Mouse (Mus musculus): ENCODE measurements at regions not wholly inside any gene's neighbourhood (a gene's known extent, or its start where the extent isn't known, plus 50 kb on each side); places are given as distances from the start of the nearest gene placed in this dataset.

DNA sequence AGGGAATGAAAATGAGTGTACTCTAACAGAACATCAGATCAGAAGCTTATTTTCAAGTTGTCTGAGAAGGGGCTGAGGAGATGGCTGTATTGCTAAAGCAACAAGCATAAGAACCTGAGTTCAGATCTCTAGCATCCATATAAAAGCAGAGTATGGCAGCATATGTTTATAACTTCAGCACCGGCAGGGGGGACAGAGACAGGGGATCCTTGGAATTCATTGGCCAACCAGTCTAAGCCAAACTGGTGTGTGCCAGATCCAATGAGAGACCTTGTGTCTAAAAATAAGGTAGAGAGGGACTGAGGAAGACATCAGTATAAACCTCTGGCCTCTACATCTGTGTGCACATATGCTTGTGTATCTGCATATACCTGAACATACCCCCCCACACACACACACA is 61.0 kb upstream of the Gnao1 start:
- Histone ChIP-seq H3K36me3 (no peaks in the 10 kb centered on the region), H3K9me3 (no peaks in the 10 kb centered on the region), H3K4me3 (no peak overlapping the region), H3K27me3 (no peaks in the 10 kb centered on the region), H3K4me1 (replicated peaks) (no peaks in the 10 kb centered on the region), H3K9ac (no peak overlapping the region), H3K27ac (replicated peaks) (no peak overlapping the region), H3K4me2 (no peak overlapping the region)
- WGBS = 70% methylated on average over 1 of the region's 1 CpGs
- ATAC-seq (ENCODE audit: low FRiP score, low read depth) = no peak

DNA sequence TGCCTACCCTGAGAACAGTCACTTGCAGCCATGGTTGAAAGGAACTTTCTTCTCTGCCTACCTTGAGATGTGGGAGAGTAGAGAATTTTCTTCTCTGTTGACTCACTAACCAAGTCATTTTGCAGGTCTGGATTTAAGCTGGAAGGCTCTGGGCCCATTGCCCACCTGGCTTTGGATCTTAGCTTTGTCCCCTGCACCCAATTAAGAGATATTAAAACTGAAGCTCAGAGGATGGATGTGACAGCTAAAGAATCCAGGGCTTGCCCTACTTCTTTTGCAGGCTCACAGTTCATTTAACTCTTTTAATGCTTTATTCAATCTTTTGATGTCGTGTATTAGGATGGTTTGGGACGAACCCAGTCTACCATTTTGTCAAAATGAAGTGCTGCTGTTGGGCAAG is 58.8 kb upstream of the Gnao1 start:
- Histone ChIP-seq H3K4me2 (no peak overlapping the region), H3K4me1 (replicated peaks) (no peaks in the 10 kb centered on the region), H3K9ac (no peak overlapping the region), H3K36me3 (no peaks in the 10 kb centered on the region), H3K4me3 (no peak overlapping the region), H3K27me3 (no peaks in the 10 kb centered on the region), H3K27ac (replicated peaks) (no peak overlapping the region), H3K9me3 (no peaks in the 10 kb centered on the region)
- ATAC-seq (ENCODE audit: low FRiP score, low read depth) = no peak
- 49% methylated on average over 2 of the region's 2 CpGs for WGBS

DNA sequence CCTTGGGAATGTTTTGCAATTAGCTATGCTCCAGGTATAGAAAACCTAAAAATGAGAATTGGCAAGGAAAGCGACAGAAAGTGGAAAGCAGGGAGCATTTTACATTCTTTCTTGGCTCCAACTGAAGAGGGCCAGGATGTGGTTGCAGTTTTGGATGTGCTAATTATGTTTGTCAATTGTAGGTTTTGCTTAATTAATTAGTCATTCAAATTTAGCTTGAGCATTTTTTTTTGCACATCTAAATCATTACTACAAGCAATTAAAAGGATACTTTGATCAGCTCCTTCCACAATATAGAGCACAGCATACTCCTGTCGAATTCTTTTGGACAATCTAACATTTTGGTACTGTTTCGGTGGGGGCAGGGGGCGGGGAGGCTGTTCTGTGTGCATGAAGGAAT is 53.8 kb upstream of the Gnao1 start:
- WGBS = 90% methylated on average over 4 of the region's 4 CpGs
- no peak for ATAC-seq (ENCODE audit: low FRiP score, low read depth)

More for the DNA sequence above, 53.8 kb upstream of the Gnao1 start:
- no peak overlapping the region for H3K9ac ChIP-seq
- no peaks in the 10 kb centered on the region for H3K27me3 ChIP-seq
- H3K9me3 ChIP-seq = no peaks in the 10 kb centered on the region
- no peak overlapping the region for H3K27ac ChIP-seq (replicated peaks)
- no peaks in the 10 kb centered on the region for H3K4me1 ChIP-seq (replicated peaks)
- no peaks in the 10 kb centered on the region for H3K36me3 ChIP-seq
- H3K4me3 ChIP-seq = no peak overlapping the region
- H3K4me2 ChIP-seq = no peak overlapping the region
